Mouse (Mus musculus): ENCODE results near the gene Tnnt2. TPM values are rescaled to one million over a fixed set of nuclear protein-coding genes. Genes with fewer than 3 reads are reported as not detected.

Gene Tnnt2
- polyA plus RNA-seq, 1 experiment from 2014 or later = 2,168 TPM

GRCm38 (mm10) chr1:135834206-135834859 lies 1.8 kb upstream of the Tnnt2 start:
- 49% methylated on average over 6 of the region's 6 CpGs for WGBS
- DNase-seq (ENCODE audit: low spot score) = no peak
- Histone ChIP-seq H3K27ac (peak overlapping the region; percentile 92), H3K4me1 (peaks cover 66% of the 10 kb centered on the region), H3K4me3 (no peak overlapping the region), H3K36me3 (peaks cover 7% of the 10 kb centered on the region; the same call in 1 of the 2 replicates), H3K9me3 (no peaks in the 10 kb centered on the region), H3K27me3 (ENCODE audit: insufficient read depth, poor library complexity, severe bottlenecking) (no peaks in the 10 kb centered on the region)

DNA sequence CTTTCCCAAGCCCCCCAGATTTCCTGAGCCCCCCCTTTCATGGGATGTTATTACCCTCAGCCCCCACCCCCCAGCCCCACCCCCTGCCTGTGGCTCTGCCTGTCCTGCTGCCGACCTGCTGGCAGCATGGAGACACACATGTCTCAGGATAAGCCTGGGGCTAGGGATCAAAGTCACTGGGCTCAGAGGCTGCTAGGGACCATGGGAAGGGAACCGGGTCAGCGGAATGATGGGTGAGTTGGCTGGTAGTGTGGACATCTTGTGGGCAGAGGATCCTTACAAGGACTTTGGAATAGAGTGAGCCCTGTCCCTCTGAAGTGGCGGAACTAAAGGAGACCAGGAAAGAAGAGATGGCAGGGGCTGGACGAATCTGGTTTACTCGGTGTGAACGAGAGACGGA lies 1.2 kb upstream of the Tnnt2 start:
- H3K27ac ChIP-seq = peak overlapping the region; percentile 92
- H3K36me3 ChIP-seq = peaks cover 10% of the 10 kb centered on the region; the same call in 1 of the 2 replicates
- peak overlapping the region; percentile 22; the same call in 1 of the 2 replicates for H3K4me3 ChIP-seq
- peaks cover 61% of the 10 kb centered on the region for H3K4me1 ChIP-seq
- WGBS = 53% methylated on average over 8 of the region's 8 CpGs
- DNase-seq (ENCODE audit: low spot score) = no peak
- H3K27me3 ChIP-seq (ENCODE audit: insufficient read depth, poor library complexity, severe bottlenecking) = no peaks in the 10 kb centered on the region
- H3K9me3 ChIP-seq = no peaks in the 10 kb centered on the region

GRCm38 (mm10) chr1:135838626-135839025 lies 2.5 kb downstream of the Tnnt2 start:
- peak overlapping the region; percentile 92 for H3K27ac ChIP-seq
- DNase-seq (ENCODE audit: low spot score) = no peak
- no peaks in the 10 kb centered on the region for H3K9me3 ChIP-seq
- WGBS = 21% methylated on average over 4 of the region's 4 CpGs
- peaks cover 69% of the 10 kb centered on the region for H3K4me1 ChIP-seq
- peaks cover 44% of the 10 kb centered on the region for H3K36me3 ChIP-seq
- H3K27me3 ChIP-seq (ENCODE audit: insufficient read depth, poor library complexity, severe bottlenecking) = no peaks in the 10 kb centered on the region
- peak overlapping the region; percentile 63 for H3K4me3 ChIP-seq

DNA sequence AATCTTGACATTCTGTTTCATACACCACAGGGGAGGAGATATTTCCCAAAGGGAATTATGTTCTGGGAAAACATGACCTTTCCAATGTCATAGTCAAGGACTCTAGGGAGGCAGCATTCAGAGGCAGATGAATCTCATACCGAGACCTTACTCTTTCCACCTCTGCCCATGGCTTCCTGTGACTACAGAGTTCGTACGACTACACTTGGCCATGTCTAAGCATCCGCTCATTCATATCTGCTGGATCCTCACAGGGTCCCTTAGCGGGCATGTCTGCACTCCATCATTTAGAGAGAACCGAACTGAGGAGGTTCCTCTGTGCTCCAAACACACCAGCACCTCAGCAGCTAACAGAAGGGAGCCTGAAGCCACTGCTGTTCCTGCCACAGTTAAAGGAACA lies 2.9 kb downstream of the Tnnt2 start:
- Histone ChIP-seq H3K9me3 (no peaks in the 10 kb centered on the region), H3K4me3 (peak overlapping the region; percentile 63), H3K4me1 (peaks cover 69% of the 10 kb centered on the region), H3K27me3 (ENCODE audit: insufficient read depth, poor library complexity, severe bottlenecking) (no peaks in the 10 kb centered on the region), H3K27ac (peak overlapping the region; percentile 92; the same call in 1 of the 2 replicates), H3K36me3 (peaks cover 48% of the 10 kb centered on the region)
- 58% methylated on average over 6 of the region's 6 CpGs for WGBS
- DNase-seq (ENCODE audit: low spot score) = no peak

DNA sequence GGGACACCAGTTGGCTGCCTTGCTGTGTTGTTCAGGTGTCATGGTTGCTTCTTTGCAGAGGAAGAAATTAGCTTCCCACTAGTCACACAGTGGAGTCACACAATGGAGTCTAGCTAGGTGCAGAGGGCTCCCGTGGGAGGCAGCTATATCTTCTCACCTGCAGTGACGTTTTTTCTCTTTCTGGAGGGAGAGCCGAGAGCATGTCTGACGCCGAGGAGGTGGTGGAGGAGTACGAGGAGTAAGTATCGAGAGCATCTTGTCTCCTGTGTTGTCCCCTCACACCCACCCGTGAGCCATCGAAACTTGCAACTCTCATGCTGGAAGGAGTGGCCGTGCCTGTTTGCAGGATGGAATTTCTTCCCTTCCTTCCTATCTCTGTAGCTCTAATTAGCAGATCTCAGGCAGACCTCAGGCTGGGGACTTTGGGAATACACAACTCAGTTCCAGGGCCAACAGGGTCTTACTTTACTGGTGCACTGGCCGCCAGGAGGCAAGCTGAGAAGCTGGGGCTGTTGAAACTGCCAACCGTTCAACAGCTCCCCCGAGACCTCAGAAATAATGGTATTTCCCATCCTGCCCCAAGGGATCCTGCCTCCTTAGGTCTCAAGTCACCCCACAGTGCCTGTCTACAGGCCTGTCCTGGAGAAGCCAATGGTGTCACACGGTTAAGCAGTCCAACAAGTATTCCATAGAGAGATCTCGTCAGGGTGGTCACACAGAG lies 4.7 kb downstream of the Tnnt2 start:
- no peaks in the 10 kb centered on the region for H3K27me3 ChIP-seq (ENCODE audit: insufficient read depth, poor library complexity, severe bottlenecking)
- peak overlapping the region; percentile 31; the same call in 1 of the 2 replicates for H3K27ac ChIP-seq
- WGBS = 43% methylated on average over 15 of the region's 15 CpGs
- no peaks in the 10 kb centered on the region for H3K9me3 ChIP-seq
- H3K4me3 ChIP-seq = peak overlapping the region; percentile 9; the same call in 1 of the 2 replicates
- peaks cover 68% of the 10 kb centered on the region for H3K4me1 ChIP-seq
- no peak for DNase-seq (ENCODE audit: low spot score)
- H3K36me3 ChIP-seq = peaks cover 66% of the 10 kb centered on the region

DNA sequence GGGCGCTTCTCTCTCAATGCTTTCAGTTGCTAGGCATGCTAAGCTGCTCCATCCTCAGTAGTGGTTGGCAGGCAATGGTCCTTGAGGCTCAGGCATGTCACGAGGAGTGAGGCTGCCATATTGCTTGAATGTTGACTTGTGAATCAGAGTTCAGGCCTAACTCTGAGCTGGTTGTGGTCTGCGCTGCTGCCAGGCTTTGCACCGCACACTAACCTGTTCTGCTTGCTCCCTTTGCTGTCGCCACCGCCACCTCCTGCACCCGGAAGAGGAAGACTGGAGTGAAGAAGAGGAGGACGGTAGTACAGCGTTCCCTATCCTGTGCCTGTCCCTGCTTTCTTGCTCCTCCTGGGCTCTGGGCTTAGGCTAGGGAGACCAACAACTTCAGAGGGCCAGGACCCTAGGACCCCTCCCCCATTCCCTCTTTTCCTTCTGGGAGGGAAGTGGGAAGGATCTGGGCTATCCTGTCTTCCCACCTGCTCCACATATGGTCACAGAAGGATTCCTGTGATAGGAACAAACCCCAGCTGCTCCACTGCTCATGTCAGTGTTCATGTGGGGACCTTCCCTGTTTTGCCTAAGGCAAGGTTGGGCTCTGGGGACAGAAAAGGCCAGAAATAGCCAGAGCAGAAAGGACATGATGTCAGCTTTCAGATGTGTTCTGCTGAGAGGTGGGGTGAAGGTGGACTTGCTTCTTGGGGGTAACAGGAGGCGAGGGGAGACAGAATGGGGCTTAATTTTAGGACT lies 7.5 kb downstream of the Tnnt2 start:
- Histone ChIP-seq H3K27ac (peak overlapping the region; percentile 62), H3K4me3 (no peak overlapping the region; the same call in 1 of the 2 replicates), H3K4me1 (peaks cover 86% of the 10 kb centered on the region), H3K36me3 (peaks cover 91% of the 10 kb centered on the region), H3K27me3 (ENCODE audit: insufficient read depth, poor library complexity, severe bottlenecking) (no peaks in the 10 kb centered on the region), H3K9me3 (no peaks in the 10 kb centered on the region)
- 83% methylated on average over 10 of the region's 10 CpGs for WGBS
- DNase-seq (ENCODE audit: low spot score) = no peak

- Histone ChIP-seq H3K27me3 (ENCODE audit: insufficient read depth, poor library complexity, severe bottlenecking) (no peaks in the 10 kb centered on the region), H3K27ac (peak overlapping the region; percentile 62), H3K9me3 (no peaks in the 10 kb centered on the region), H3K36me3 (peaks cover 95% of the 10 kb centered on the region), H3K4me3 (peak overlapping the region; percentile 15; the same call in 1 of the 2 replicates), H3K4me1 (peaks cover 88% of the 10 kb centered on the region)
- 42% methylated on average over 6 of the region's 6 CpGs for WGBS
- DNase-seq (ENCODE audit: low spot score) = no peak
Observed at GRCm38 (mm10) chr1:135844481-135844880, 8.3 kb downstream of the Tnnt2 start.

DNA sequence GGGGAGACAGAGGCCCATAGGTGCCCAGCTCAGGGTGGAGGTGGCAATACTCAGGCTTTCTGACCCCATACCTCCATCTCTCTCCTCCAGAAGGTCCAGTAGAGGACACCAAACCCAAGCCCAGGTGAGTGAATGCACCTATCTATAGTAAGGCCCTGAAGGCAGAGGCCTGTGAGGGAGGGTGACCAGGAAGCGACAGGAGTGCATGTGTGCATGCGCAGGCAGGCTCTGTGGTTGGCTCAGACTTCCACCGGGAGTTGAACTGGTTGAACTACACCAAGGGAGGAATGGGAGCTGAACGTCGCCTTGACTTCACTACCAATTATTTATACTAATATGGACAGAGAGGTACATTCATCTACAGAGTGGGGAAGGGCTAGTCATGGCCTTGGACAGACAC lies 10.5 kb downstream of the Tnnt2 start:
- Histone ChIP-seq H3K27ac (0 out of 2 replicates have a peak overlapping the region, but pooled peaks have one; percentile 47), H3K27me3 (ENCODE audit: insufficient read depth, poor library complexity, severe bottlenecking) (no peaks in the 10 kb centered on the region), H3K4me1 (peaks cover 87% of the 10 kb centered on the region), H3K4me3 (no peak overlapping the region), H3K36me3 (peaks cover 98% of the 10 kb centered on the region), H3K9me3 (no peaks in the 10 kb centered on the region)
- DNase-seq (ENCODE audit: low spot score) = no peak
- 64% methylated on average over 5 of the region's 5 CpGs for WGBS

DNA sequence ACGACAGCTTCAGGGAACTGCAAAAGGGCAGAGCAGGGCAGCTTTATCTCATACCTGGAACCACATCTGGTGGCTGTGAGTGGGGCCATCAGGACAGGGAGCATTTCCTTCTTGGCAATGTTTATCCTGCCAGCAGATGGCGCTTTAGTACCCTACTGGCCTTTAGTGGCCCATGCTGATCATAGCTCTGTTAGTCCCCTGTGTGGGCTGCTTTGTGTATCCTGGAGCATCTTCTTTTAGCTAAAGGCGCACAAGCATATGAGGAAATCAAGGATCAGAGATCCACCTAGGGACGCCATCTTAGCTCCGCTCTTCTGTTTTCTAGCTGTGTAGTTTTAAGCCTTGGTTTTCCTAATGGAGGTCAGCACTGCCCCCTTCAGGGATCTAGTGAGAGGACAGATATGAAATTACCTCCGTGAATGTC lies 11.0 kb downstream of the Tnnt2 start:
- Histone ChIP-seq H3K36me3 (peaks cover 98% of the 10 kb centered on the region), H3K27ac (0 out of 2 replicates have a peak overlapping the region, but pooled peaks have one; percentile 47), H3K27me3 (ENCODE audit: insufficient read depth, poor library complexity, severe bottlenecking) (no peaks in the 10 kb centered on the region), H3K4me3 (peak overlapping the region; percentile 22), H3K9me3 (no peaks in the 10 kb centered on the region), H3K4me1 (peaks cover 89% of the 10 kb centered on the region)
- no peak for DNase-seq (ENCODE audit: low spot score)
- WGBS = 21% methylated on average over 6 of the region's 6 CpGs

DNA sequence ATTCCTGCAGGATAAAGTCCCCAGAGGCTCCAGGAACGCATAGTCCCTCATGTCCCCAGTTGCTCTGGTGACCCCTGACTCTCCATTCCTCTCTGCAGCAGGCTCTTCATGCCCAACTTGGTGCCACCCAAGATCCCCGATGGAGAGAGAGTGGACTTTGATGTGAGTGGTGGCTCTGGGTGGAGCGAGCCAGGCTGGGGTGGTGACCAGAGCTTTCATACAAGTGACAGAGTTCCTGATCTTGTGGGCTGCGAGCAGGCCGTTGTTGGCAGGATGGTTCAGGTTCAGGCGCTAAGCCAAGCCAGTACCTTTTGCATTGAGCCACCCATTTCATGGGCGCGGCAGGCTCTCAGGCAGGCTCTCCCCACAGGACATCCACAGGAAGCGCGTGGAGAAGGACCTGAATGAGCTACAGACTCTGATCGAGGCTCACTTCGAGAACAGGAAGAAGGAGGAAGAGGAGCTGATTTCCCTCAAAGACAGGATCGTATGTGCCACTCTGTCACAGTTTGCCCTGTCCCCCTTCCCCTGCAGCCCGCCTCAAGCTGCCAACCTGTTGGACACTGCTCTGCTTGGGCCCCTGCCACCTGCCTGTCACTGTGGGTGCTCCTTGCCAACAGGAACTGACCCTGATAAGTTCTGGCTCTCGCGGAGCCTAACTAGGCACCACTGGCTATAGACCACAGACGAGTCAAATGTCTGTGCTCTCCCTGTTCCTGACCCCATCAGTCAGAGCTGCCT lies 11.6 kb downstream of the Tnnt2 start:
- Histone ChIP-seq H3K9me3 (no peaks in the 10 kb centered on the region), H3K4me1 (peaks cover 88% of the 10 kb centered on the region), H3K27ac (no peak overlapping the region), H3K27me3 (ENCODE audit: insufficient read depth, poor library complexity, severe bottlenecking) (no peaks in the 10 kb centered on the region), H3K4me3 (no peak overlapping the region), H3K36me3 (peaks cover 98% of the 10 kb centered on the region)
- DNase-seq (ENCODE audit: low spot score) = no peak
- WGBS = 72% methylated on average over 17 of the region's 17 CpGs

GRCm38 (mm10) chr1:135850722-135851512 lies 14.8 kb downstream of the Tnnt2 start:
- no peak for DNase-seq (ENCODE audit: low spot score)
- H3K27me3 ChIP-seq (ENCODE audit: insufficient read depth, poor library complexity, severe bottlenecking) = no peaks in the 10 kb centered on the region
- H3K9me3 ChIP-seq = no peaks in the 10 kb centered on the region
- H3K4me3 ChIP-seq = no peak overlapping the region
- peaks cover 71% of the 10 kb centered on the region for H3K4me1 ChIP-seq
- peaks cover 75% of the 10 kb centered on the region for H3K36me3 ChIP-seq
- peak overlapping the region; percentile 49 for H3K27ac ChIP-seq
- 60% methylated on average over 12 of the region's 12 CpGs for WGBS

Data from heart, embryonic 10.5 days (tissue).